Mouse (Mus musculus) brain, embryonic 14.5 days (tissue): ENCODE results near the gene Lysmd2.

Source experiments
- CTCF ChIP-seq: fragments of 200-500 bp; IDR thresholded peaks from 2 replicates; pipeline ENCODE4 v1.5.1; 2012; ENCODE audit warnings: inconsistent platforms, mild to moderate bottlenecking, moderate library complexity, borderline replicate concordance; ENCODE audit not compliant: insufficient read depth, insufficient read length; ENCODE audit errors: extremely low read depth
- POLR2A ChIP-seq: fragments of 200-500 bp; IDR thresholded peaks from 2 replicates; pipeline ENCODE4 v1.6.1; 2012; ENCODE audit warnings: mild to moderate bottlenecking, inconsistent platforms, borderline replicate concordance; ENCODE audit not compliant: poor library complexity, insufficient read depth, insufficient read length, severe bottlenecking; ENCODE audit errors: extremely low read depth

GRCm38 (mm10) chr9:75581694-75582350, 43.7 kb upstream of the Lysmd2 start:
- TF ChIP-seq CTCF (peak; percentile 41; the same call in 1 of the 2 replicates), POLR2A (no peak)
